Mouse (Mus musculus) CH12.LX (cell line): ENCODE data around the gene Cdc42. TPM values are rescaled to one million over a fixed set of nuclear protein-coding genes. Genes with fewer than 3 reads are reported as not detected.

ENCODE experiments used
- DNase-seq: peaks from one replicate; pipeline ENCODE4 v3.0.0-alpha.2; 2013; ENCODE audit errors: extremely low read depth
- H3K27ac ChIP-seq: 2 replicates; pipeline ENCODE4 v1.5.1; 2012; ENCODE audit warnings: low read depth, mild to moderate bottlenecking, control low read depth, moderate library complexity; ENCODE audit not compliant: insufficient read depth
- H3K27me3 ChIP-seq: replicated peaks from 2 replicates; pipeline ENCODE3; 2012; ENCODE audit warnings: inconsistent platforms
- H3K36me3 ChIP-seq, 2 experiments: replicated peaks in 1 of 2; 2 replicates each; pipeline versions ENCODE3 to v1.6.1; 2012; ENCODE audit warnings: inconsistent platforms in 1 of 2, low read length in 1 of 2, mild to moderate bottlenecking in 1 of 2, mixed read lengths in 1 of 2, moderate library complexity in 1 of 2; ENCODE audit not compliant: control insufficient read depth in 1 of 2, insufficient read depth in 1 of 2
- H3K4me1 ChIP-seq, 2 experiments: 2 replicates each; pipeline ENCODE4 v1.6.1; 2012; ENCODE audit warnings: inconsistent platforms in 1 of 2, moderate library complexity in 1 of 2; ENCODE audit not compliant: insufficient read depth in 2 of 2, control insufficient read depth in 1 of 2
- H3K4me2 ChIP-seq: 2 replicates; pipeline ENCODE4 v1.6.1; 2012; ENCODE audit warnings: low read depth, mild to moderate bottlenecking, control low read depth; ENCODE audit not compliant: poor library complexity, insufficient read depth, severe bottlenecking
- H3K4me3 ChIP-seq, 3 experiments: fragments of 150-350 bp in 1 of 3; sonication (generic) in 1 of 3; replicated peaks in 1 of 3; 2 replicates each; pipeline versions ENCODE3 to v1.5.1; 2011 to 2012; ENCODE audit warnings: low read depth in 2 of 3, low read length in 2 of 3, mild to moderate bottlenecking in 2 of 3, moderate library complexity in 2 of 3, control low read depth in 1 of 3, improper control_type of control experiment in 1 of 3, inconsistent platforms in 1 of 3, mixed read lengths in 1 of 3; ENCODE audit not compliant: poor library complexity in 1 of 3
- H3K79me2 ChIP-seq: replicated peaks from 2 replicates; pipeline ENCODE4 v1.6.1; 2012; ENCODE audit warnings: mild to moderate bottlenecking, moderate library complexity; ENCODE audit not compliant: control insufficient read depth, poor library complexity, insufficient read depth, severe bottlenecking; ENCODE audit errors: extremely low read depth
- H3K9ac ChIP-seq: 2 replicates; pipeline ENCODE4 v1.6.1; 2012; ENCODE audit warnings: low read depth, mild to moderate bottlenecking, control low read depth, moderate library complexity; ENCODE audit not compliant: insufficient read depth
- H3K9me3 ChIP-seq: replicated peaks from 2 replicates; pipeline ENCODE3; 2012; ENCODE audit warnings: low read length, inconsistent platforms, mixed read lengths
- BHLHE40 ChIP-seq: IDR thresholded peaks from 2 replicates; pipeline ENCODE4 v1.6.1; 2011; ENCODE audit warnings: mild to moderate bottlenecking, low read depth, low read length, improper control_type of control experiment
- CHD2 ChIP-seq: IDR thresholded peaks from 2 replicates; pipeline ENCODE4 v1.6.1; 2011; ENCODE audit warnings: low read length, improper control_type of control experiment
- CTCF ChIP-seq, 2 experiments: IDR thresholded peaks in 1 of 2; conservative IDR thresholded peaks in 1 of 2; 2 replicates each; pipeline ENCODE4 v1.5.1; 2011 to 2012; ENCODE audit warnings: low read depth in 2 of 2, low read length in 2 of 2, improper control_type of control experiment in 1 of 2, inconsistent platforms in 1 of 2, mild to moderate bottlenecking in 1 of 2, moderate library complexity in 1 of 2
- E2F4 ChIP-seq: IDR thresholded peaks from 2 replicates; pipeline ENCODE4 v1.6.1; 2011; ENCODE audit warnings: low read depth, low read length, improper control_type of control experiment; ENCODE audit not compliant: insufficient replicate concordance
- EP300 ChIP-seq: IDR thresholded peaks from 2 replicates; pipeline ENCODE4 v1.6.1; 2011; ENCODE audit warnings: low read length, improper control_type of control experiment
- ETS1 ChIP-seq: conservative IDR thresholded peaks from 2 replicates; pipeline ENCODE4 v1.6.1; 2012; ENCODE audit warnings: low read depth, mild to moderate bottlenecking, inconsistent platforms, low read length, improper control_type of control experiment, moderate library complexity
- GABPA ChIP-seq: IDR thresholded peaks from 2 replicates; pipeline ENCODE4 v1.6.1; 2012; ENCODE audit warnings: low read depth, low read length, improper control_type of control experiment, inconsistent platforms; ENCODE audit not compliant: insufficient replicate concordance
- HCFC1 ChIP-seq: IDR thresholded peaks from 2 replicates; pipeline ENCODE4 v1.6.1; 2012; ENCODE audit warnings: low read depth, mild to moderate bottlenecking, inconsistent platforms, low read length, improper control_type of control experiment
- IRF4 ChIP-seq: IDR thresholded peaks from 2 replicates; pipeline ENCODE4 v1.6.1; 2014; ENCODE audit warnings: low read depth, mild to moderate bottlenecking, inconsistent platforms, low read length, improper control_type of control experiment
- JUN ChIP-seq: IDR thresholded peaks from 2 replicates; pipeline ENCODE4 v1.6.1; 2011; ENCODE audit warnings: low read depth, mild to moderate bottlenecking, low read length, improper control_type of control experiment, moderate library complexity; ENCODE audit not compliant: insufficient read depth
- KAT2A ChIP-seq: IDR thresholded peaks from 2 replicates; pipeline ENCODE4 v1.6.1; 2012; ENCODE audit warnings: low read length, improper control_type of control experiment, inconsistent platforms; ENCODE audit not compliant: insufficient replicate concordance
- MAZ ChIP-seq: IDR thresholded peaks from 2 replicates; pipeline ENCODE4 v1.6.1; 2012; ENCODE audit warnings: low read depth, mild to moderate bottlenecking, inconsistent platforms, low read length, improper control_type of control experiment, moderate library complexity
- MYC ChIP-seq: IDR thresholded peaks from 2 replicates; pipeline ENCODE4 v1.6.1; 2011; ENCODE audit warnings: low read depth, mild to moderate bottlenecking, improper control_type of control experiment, low read length
- NELFE ChIP-seq: IDR thresholded peaks from 2 replicates; pipeline ENCODE4 v1.6.1; 2011; ENCODE audit warnings: low read depth, low read length, improper control_type of control experiment
- NRF1 ChIP-seq: IDR thresholded peaks from 2 replicates; pipeline ENCODE4 v1.6.1; 2014; ENCODE audit warnings: low read depth, mild to moderate bottlenecking, inconsistent platforms, low read length, improper control_type of control experiment, moderate library complexity
- PAX5 ChIP-seq: IDR thresholded peaks from 2 replicates; pipeline ENCODE4 v1.6.1; 2012; ENCODE audit warnings: low read length, inconsistent platforms, mixed read lengths
- POLR2A ChIP-seq: IDR thresholded peaks from 2 replicates; pipeline ENCODE4 v1.6.1; 2011; ENCODE audit warnings: low read depth, mild to moderate bottlenecking, improper control_type of control experiment, low read length
- RAD21 ChIP-seq: IDR thresholded peaks from 2 replicates; pipeline ENCODE4 v1.6.1; 2011; ENCODE audit warnings: low read depth, mild to moderate bottlenecking, low read length, improper control_type of control experiment, moderate library complexity
- RCOR1 ChIP-seq: conservative IDR thresholded peaks from 2 replicates; pipeline ENCODE4 v1.6.1; 2012; ENCODE audit warnings: low read depth, mild to moderate bottlenecking, inconsistent platforms, low read length, improper control_type of control experiment
- SIN3A ChIP-seq: IDR thresholded peaks from 2 replicates; pipeline ENCODE4 v1.6.1; 2012; ENCODE audit warnings: low read length, improper control_type of control experiment, inconsistent platforms
- SMC3 ChIP-seq: IDR thresholded peaks from 2 replicates; pipeline ENCODE4 v1.6.1; 2011; ENCODE audit warnings: low read depth, low read length, improper control_type of control experiment
- TBP ChIP-seq: conservative IDR thresholded peaks from 2 replicates; pipeline ENCODE4 v1.6.1; 2011; ENCODE audit warnings: low read depth, low read length, improper control_type of control experiment
- USF1 ChIP-seq: IDR thresholded peaks from 2 replicates; pipeline ENCODE4 v1.6.1; 2014; ENCODE audit warnings: low read depth, mild to moderate bottlenecking, inconsistent platforms, low read length, improper control_type of control experiment
- dilution Hi-C: fragments of 300-500 bp; cut with MboI; formaldehyde crosslinking; loops from 2 replicates; pipeline ENCODE4 v1.14.3; 2020; ENCODE audit warnings: low sequenced_read_pairs; ENCODE audit not compliant: extremely low pct_unique_long_range_greater_than_20kb, extremely low pct_ligation_motif_present
- in situ Hi-C: fragments of 300-500 bp; cut with MboI; formaldehyde crosslinking; loops from 3 replicates; pipeline ENCODE4 v1.14.3; 2019; ENCODE audit warnings: low sequenced_read_pairs, low pct_ligation_motif_present, low pct_unique_long_range_greater_than_20kb, mixed read lengths
- polyA plus RNA-seq: library from polyadenylated mRNA; unstranded; fragments of >175 nt; gene quantifications from 2 replicates; pipeline ENCODE4 v1.2.1, GENCODE M21; 2012; ENCODE audit warnings: low read depth; ENCODE audit not compliant: insufficient read length
- total RNA-seq, 2 experiments: library from RNA; depleted of rRNA; stranded (reverse); fragments of 300-350 nt in 1 of 2; fragments of >200 nt in 1 of 2; gene quantifications; 2 replicates each; pipeline ENCODE4 v1.2.3; 2012 to 2014

The Cdc42 gene
- total and polyA plus RNA-seq, 3 experiments: 209 to 594 (median 378) TPM

- DNase-seq: no peak
- TF ChIP-seq RAD21 (no peak), RCOR1 (no peak), IRF4 (no peak), MYC (no peak), HCFC1 (no peak), TBP (no peak), NRF1 (no peak)
- dilution Hi-C loops: no loop called here
- Histone ChIP-seq H3K9ac (no peak overlapping the region), H3K4me1 (no peaks in the 10 kb centered on the region; a peak in 1 of 4 replicates), H3K27ac (no peak overlapping the region), H3K4me3 (no peak overlapping the region), H3K36me3 (no peaks in the 10 kb centered on the region), H3K9me3 (peaks cover 3% of the 10 kb centered on the region), H3K79me2 (no peaks in the 10 kb centered on the region), H3K4me2 (no peak overlapping the region), H3K27me3 (peaks cover 87% of the 10 kb centered on the region)
- in situ Hi-C loops: loop anchor here (10.0 kb wide), 1 partner anchor 388 kb away; the partner anchor contains the start of genes C1qa and C1qc
These were observed 74.7 kb downstream of the Cdc42 start for GRCm38 (mm10) chr4:137282584-137283406.

- DNase-seq: no peak
- in situ Hi-C loops (loop anchor here (10.0 kb wide), 1 partner anchor 387 kb away; the partner anchor contains the start of genes C1qa and C1qc), dilution Hi-C loops (no loop called here)
- Histone ChIP-seq H3K4me3 (no peak overlapping the region), H3K9me3 (peaks cover 5% of the 10 kb centered on the region), H3K4me2 (no peak overlapping the region), H3K27ac (no peak overlapping the region), H3K36me3 (no peaks in the 10 kb centered on the region), H3K9ac (no peak overlapping the region), H3K27me3 (peaks cover 80% of the 10 kb centered on the region), H3K4me1 (no peaks in the 10 kb centered on the region; a peak in 1 of 4 replicates), H3K79me2 (no peaks in the 10 kb centered on the region)
- TF ChIP-seq CTCF (conservative IDR thresholded peaks at IDR 0.05 in 1 of 2, IDR thresholded peaks at IDR 0.05 in 1 of 2; ENCODE audit: low read depth in 2 of 2, low read length in 2 of 2) (no peak), NELFE (no peak), POLR2A (no peak), JUN (no peak), PAX5 (no peak), KAT2A (no peak), MAZ (no peak), SIN3A (no peak), GABPA (no peak), ETS1 (no peak), BHLHE40 (no peak), SMC3 (no peak), IRF4 (no peak), EP300 (no peak), E2F4 (no peak), CHD2 (no peak), USF1 (no peak)
These were observed 75.4 kb downstream of the Cdc42 start for GRCm38 (mm10) chr4:137282122-137282521.
